Mouse (Mus musculus): ENCODE data around the gene Sec13. TPM values are rescaled to one million over a fixed set of nuclear protein-coding genes. Genes with fewer than 3 reads are reported as not detected.

Gene Sec13
- polyA plus RNA-seq, 1 experiment from 2014 or later = 160 TPM

DNA sequence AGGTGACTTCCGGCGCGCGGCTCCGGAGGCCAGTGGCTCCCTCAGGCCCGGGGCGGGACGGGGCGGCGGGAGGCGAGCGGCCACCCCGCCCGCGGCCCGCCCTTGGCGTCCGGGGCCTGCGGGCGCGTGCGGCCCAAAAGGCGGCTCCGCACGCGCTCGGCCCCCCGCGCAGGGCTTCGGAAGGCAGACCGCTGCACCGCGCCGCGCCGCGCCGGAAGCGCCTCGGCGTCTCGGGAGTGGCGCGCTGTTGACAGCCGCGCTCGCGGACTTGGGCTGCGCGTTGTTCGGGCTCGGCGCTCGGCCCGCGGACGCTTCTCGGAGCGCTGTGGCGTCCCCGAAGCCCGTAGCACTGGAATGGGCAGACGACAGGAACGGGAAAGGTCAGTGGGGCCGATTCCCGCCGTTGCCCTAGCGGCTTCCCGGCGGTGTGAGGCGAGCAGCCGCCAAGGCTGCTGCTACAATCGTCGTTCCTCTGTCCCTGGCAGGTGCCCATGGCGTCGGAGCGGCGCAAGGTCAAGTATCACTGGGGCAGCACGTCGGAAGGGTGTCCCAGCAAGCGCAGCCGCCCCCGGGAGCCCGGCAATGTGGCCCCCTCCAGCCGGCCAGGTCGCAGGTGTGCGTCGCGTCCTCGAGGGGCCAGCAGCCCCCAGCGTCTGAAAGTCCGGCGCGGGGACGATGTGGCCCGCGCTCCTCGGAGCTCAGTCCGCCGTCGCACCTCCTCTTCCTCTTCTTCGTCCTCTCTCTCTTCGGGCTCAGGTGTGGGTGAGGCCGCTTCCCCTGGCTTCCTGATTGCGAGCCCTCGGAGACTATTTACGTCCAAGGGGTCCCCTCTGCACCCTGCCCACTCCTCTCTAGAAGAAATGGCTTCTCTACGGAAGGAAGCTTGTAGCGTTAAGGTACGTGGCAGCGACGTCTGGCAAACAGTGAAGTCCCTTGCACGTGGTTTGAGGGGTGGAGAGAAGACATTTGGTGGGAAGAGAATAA lies 43.0 kb downstream of the Sec13 start:
- WGBS = under 1% methylated on average over 113 of the region's 113 CpGs
- H3K9ac ChIP-seq = peak overlapping the region; percentile 77
- peak overlapping the region; percentile 75 for H3K4me3 ChIP-seq
- H3K36me3 ChIP-seq = peaks cover 20% of the 10 kb centered on the region
- H3K4me1 ChIP-seq (replicated peaks) = peaks cover 37% of the 10 kb centered on the region
- H3K27me3 ChIP-seq = no peaks in the 10 kb centered on the region
- no peaks in the 10 kb centered on the region for H3K9me3 ChIP-seq (replicated peaks)
- H3K4me2 ChIP-seq = peak overlapping the region; percentile 93
- peak overlapping the region; percentile 97 for H3K27ac ChIP-seq
- peak; percentile 3; the same call in 1 of the 2 replicates for ATAC-seq (replicated peaks; ENCODE audit: insufficient number of reproducible peaks, insufficient read depth, low FRiP score, low read depth)

DNA sequence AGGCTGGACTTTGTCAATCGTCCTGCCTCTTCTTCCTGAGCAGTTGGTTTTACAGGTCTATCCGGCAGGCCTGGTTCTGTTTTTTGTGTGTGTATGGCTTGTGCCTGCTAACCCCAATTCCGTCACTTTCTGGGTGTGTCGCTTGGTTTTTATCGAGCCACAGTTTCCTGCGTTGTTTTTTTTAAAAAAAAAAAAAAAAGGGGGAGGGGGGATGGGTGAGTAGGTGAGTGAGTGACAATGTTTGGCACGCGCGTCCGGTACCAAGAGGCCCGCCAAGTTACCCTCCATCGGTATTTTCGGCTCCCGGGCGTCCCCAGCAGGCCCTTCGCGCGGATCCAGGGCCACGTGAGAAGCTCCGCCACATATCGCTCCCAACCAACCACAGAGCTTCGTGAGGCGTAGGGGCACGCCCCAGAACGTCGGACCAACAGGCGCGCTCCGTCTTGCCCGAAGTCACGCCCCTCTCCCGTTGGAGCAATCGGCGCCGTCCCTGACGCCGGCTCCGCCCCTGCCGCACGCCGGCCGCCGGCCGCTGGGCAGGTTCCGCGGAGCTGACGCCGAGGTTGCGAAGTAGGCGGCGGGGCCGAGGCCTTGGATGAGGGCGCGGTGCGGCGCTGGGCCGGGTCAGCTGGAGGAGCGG lies 43.8 kb downstream of the Sec13 start, which contains the start of gene Tatdn2:
Gene Tatdn2, plus strand, starts transcription at position 469 of the 640 bp plus-strand sequence.
- no peaks in the 10 kb centered on the region for H3K9me3 ChIP-seq (replicated peaks)
- peaks cover 14% of the 10 kb centered on the region for H3K36me3 ChIP-seq
- H3K9ac ChIP-seq = peak within 1 kb of the TSS; percentile 77
- peak within 1 kb of the TSS; percentile 97 for H3K27ac ChIP-seq
- peak within 1 kb of the TSS; percentile 75 for H3K4me3 ChIP-seq
- H3K27me3 ChIP-seq = no peaks in the 10 kb centered on the region
- peak; percentile 99 for ATAC-seq (replicated peaks; ENCODE audit: insufficient number of reproducible peaks, insufficient read depth, low FRiP score, low read depth)
- peak within 1 kb of the TSS; percentile 93 for H3K4me2 ChIP-seq
- peaks cover 37% of the 10 kb centered on the region for H3K4me1 ChIP-seq (replicated peaks)
- WGBS = under 1% methylated on average over 58 of the region's 58 CpGs

DNA sequence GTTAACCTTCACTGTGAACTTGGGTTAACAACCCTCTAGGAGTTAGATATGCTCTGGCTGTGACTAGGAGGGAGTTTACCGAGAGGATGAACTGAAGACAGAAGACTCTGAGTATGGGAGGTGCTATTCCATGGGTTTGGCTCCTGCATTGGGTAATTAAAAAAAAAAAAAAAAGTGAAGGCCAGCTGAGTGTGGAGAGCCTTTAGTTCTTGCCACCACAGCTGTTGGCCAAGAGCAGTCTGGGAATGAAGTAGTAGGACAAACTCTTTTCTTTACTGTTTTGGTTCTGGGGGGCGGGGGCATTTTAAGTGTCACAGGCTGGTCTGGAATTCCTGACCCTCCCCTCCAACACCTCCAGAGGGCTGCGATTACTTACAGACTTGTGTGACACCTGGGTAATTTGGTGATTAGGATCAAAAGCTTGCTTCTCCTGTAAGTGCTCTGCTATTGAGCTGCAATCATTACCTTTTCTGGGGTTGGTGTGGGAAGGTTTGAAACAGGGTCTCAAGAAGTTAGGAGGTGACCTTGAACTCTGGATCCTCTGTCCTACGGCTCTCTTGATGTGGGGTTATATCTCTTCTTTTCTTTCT lies 44.7 kb downstream of the Sec13 start:
- H3K9me3 ChIP-seq (replicated peaks) = no peaks in the 10 kb centered on the region
- peak overlapping the region; percentile 93 for H3K4me2 ChIP-seq
- peak overlapping the region; percentile 75 for H3K4me3 ChIP-seq
- WGBS = 55% methylated on average over 4 of the region's 4 CpGs
- ATAC-seq (replicated peaks; ENCODE audit: insufficient number of reproducible peaks, insufficient read depth, low FRiP score, low read depth) = no peak
- H3K27ac ChIP-seq = peak overlapping the region; percentile 97
- H3K4me1 ChIP-seq (replicated peaks) = peaks cover 45% of the 10 kb centered on the region
- no peaks in the 10 kb centered on the region for H3K27me3 ChIP-seq
- H3K36me3 ChIP-seq = peaks cover 6% of the 10 kb centered on the region; the same call in 1 of the 2 replicates
- no peak overlapping the region; the same call in 1 of the 2 replicates for H3K9ac ChIP-seq

DNA sequence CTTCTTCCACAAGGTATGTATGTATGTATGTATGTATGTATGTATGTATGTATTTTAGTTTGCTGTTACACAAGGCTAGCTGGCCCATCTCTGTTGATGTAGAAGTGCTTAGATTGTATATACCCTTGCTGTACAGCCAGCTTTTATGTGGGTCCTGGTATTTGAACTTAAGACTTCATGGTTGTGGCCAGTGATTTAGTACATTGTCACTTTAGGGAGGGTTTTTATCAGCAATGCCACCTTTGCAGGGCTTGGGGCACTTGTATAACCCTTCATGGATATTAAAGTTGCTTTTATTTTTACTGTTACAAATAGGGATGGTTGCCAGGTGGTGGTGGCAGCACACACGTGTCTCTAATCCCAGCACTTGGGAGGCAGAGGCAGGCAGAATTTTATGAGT lies 45.3 kb downstream of the Sec13 start:
- Histone ChIP-seq H3K4me1 (replicated peaks) (peaks cover 47% of the 10 kb centered on the region), H3K27ac (no peak overlapping the region), H3K9ac (no peak overlapping the region), H3K27me3 (no peaks in the 10 kb centered on the region), H3K4me3 (no peak overlapping the region), H3K36me3 (peaks cover 5% of the 10 kb centered on the region; the same call in 1 of the 2 replicates), H3K4me2 (no peak overlapping the region), H3K9me3 (replicated peaks) (no peaks in the 10 kb centered on the region)
- ATAC-seq (replicated peaks; ENCODE audit: insufficient number of reproducible peaks, insufficient read depth, low FRiP score, low read depth) = no peak
- 80% methylated on average over 1 of the region's 1 CpGs for WGBS

DNA sequence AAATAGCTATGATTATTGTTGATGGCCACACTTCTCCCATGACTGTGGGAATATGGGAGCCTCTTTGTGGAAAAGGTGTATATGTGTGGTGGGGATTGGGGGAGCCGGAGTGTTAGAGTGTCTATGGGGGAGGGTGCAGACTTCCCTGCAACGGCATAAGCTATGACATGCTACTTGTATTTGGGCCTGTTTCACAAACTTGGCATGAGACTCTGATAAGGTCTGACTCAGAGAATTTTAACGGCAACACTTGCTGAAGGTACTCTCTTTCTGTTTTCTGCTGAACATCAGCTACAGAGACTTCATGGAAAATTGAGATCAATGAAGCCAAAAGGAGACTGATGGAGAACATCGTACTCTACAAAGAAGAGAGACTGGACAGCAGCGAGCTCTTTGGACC lies 47.2 kb downstream of the Sec13 start:
- no peak for ATAC-seq (replicated peaks; ENCODE audit: insufficient number of reproducible peaks, insufficient read depth, low FRiP score, low read depth)
- H3K27ac ChIP-seq = no peak overlapping the region
- H3K27me3 ChIP-seq = no peaks in the 10 kb centered on the region
- H3K4me1 ChIP-seq (replicated peaks) = peaks cover 36% of the 10 kb centered on the region
- H3K4me3 ChIP-seq = no peak overlapping the region
- no peak overlapping the region for H3K9ac ChIP-seq
- no peaks in the 10 kb centered on the region for H3K9me3 ChIP-seq (replicated peaks)
- 69% methylated on average over 5 of the region's 5 CpGs for WGBS
- H3K4me2 ChIP-seq = no peak overlapping the region
- no peaks in the 10 kb centered on the region for H3K36me3 ChIP-seq

DNA sequence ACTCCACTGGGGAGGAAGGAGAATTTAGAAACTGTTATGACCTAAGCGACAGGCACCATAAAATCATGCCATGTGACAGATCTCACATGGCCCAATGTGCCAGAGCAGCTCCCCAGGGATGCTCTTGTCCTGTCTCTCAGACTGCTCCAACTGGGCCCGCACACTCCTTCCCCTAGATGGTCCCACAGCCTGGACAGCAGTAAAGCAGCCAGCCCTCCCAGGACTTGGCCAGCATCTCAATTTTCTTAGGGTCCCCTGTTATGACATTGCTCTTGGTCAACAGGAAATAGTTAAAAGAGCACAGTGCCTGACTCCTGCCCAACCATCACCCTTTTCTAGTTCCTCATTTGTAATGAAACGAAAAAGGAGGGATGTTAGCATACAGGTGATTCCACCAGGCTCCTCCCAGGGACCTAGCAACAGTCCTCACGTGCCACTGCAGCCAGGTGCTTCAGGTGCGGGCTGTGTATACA lies 47.8 kb downstream of the Sec13 start:
- Histone ChIP-seq H3K9me3 (replicated peaks) (no peaks in the 10 kb centered on the region), H3K36me3 (no peaks in the 10 kb centered on the region), H3K9ac (no peak overlapping the region), H3K27me3 (no peaks in the 10 kb centered on the region), H3K4me2 (no peak overlapping the region), H3K4me3 (no peak overlapping the region), H3K27ac (no peak overlapping the region), H3K4me1 (replicated peaks) (peaks cover 30% of the 10 kb centered on the region)
- WGBS = 74% methylated on average over 5 of the region's 5 CpGs
- ATAC-seq (replicated peaks; ENCODE audit: insufficient number of reproducible peaks, insufficient read depth, low FRiP score, low read depth) = no peak

DNA sequence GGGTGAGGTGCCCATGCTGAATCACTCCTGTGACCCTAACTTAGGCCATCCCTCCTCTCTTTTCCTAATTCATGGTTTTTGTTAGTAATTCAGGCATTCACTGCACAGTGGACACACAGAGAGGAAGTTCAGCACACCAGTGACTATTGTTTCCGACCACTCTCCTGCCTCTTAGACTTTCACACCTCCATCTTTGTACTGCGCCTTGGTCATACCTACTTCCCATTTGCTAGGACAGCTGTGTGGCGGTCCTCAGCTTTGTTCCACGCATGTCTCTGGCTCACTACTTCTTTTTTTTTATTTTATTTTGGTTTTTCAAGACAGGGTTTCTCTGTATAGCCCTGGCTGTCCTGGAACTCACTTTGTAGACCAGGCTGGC lies 49.5 kb downstream of the Sec13 start:
- no peaks in the 10 kb centered on the region for H3K27me3 ChIP-seq
- WGBS = 65% methylated on average over 4 of the region's 4 CpGs
- peak overlapping the region; percentile 43; the same call in 1 of the 2 replicates for H3K9ac ChIP-seq
- H3K27ac ChIP-seq = peak overlapping the region; percentile 89
- H3K4me2 ChIP-seq = peak overlapping the region; percentile 56
- H3K36me3 ChIP-seq = no peaks in the 10 kb centered on the region
- peak overlapping the region; percentile 30; the same call in 1 of the 2 replicates for H3K4me3 ChIP-seq
- peaks cover 31% of the 10 kb centered on the region for H3K4me1 ChIP-seq (replicated peaks)
- H3K9me3 ChIP-seq (replicated peaks) = no peaks in the 10 kb centered on the region
- ATAC-seq (replicated peaks; ENCODE audit: insufficient number of reproducible peaks, insufficient read depth, low FRiP score, low read depth) = no peak

DNA sequence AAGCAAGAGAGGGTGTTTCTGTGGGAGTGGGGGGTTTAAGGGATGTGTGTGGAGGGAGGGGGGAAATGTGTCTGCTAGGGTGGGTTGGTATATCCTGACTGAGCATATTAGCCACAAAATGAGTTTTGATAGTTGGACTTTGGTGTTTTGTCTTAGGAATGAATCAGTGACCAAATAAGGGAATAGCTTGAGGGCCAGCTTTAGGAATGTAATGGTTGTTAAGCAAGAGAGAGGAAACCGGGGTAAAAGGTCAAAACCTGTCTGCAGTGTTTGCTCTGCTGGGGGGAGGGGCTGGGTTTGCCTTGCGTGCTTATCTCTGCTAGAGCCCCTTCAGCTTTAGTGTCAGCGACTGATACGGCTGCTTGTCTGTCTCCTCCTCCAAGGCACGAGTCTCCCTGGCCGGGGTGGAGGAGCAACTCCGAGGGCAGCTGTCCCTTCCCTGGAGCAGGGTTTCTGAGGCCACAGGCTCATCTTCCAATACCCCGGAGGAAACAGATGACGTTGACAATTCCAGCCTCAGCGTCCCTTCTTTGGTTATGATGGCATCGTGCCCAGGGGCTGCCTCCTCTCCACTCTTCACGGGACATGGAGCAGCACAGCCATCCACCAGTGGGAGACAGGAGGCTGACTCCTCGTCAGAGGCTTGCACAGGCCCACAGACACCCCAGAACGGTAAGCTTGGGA lies 50.0 kb downstream of the Sec13 start:
- WGBS = 4% methylated on average over 14 of the region's 14 CpGs
- H3K4me3 ChIP-seq = peak overlapping the region; percentile 30
- peak overlapping the region; percentile 56 for H3K4me2 ChIP-seq
- H3K36me3 ChIP-seq = no peaks in the 10 kb centered on the region
- H3K4me1 ChIP-seq (replicated peaks) = peaks cover 27% of the 10 kb centered on the region
- H3K9ac ChIP-seq = peak overlapping the region; percentile 43; the same call in 1 of the 2 replicates
- no peaks in the 10 kb centered on the region for H3K27me3 ChIP-seq
- H3K9me3 ChIP-seq (replicated peaks) = no peaks in the 10 kb centered on the region
- peak; percentile 78 for ATAC-seq (replicated peaks; ENCODE audit: insufficient number of reproducible peaks, insufficient read depth, low FRiP score, low read depth)
- peak overlapping the region; percentile 89 for H3K27ac ChIP-seq

DNA sequence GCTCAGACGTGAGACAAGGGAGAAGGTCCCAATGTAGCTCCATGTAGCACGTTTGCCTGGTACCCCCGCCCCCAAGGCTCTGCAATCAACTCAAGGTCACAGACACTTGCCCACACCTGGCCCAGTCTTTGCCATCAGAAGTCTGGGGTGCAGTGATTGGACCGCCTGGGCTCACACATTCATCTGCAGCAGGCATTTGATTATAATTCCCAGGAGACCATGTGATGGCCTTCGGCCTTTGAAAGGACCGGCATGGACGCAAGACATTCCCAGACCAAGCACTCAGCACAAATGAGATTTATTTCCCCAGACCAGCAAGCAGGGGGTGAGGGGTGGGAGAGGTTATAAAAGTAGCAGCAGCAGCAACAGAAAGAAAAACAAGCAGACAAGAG lies 50.5 kb downstream of the Sec13 start:
- peaks cover 27% of the 10 kb centered on the region for H3K4me1 ChIP-seq (replicated peaks)
- H3K4me3 ChIP-seq = peak overlapping the region; percentile 30; the same call in 1 of the 2 replicates
- no peaks in the 10 kb centered on the region for H3K27me3 ChIP-seq
- 20% methylated on average over 7 of the region's 7 CpGs for WGBS
- no peaks in the 10 kb centered on the region for H3K36me3 ChIP-seq
- peak overlapping the region; percentile 56 for H3K4me2 ChIP-seq
- no peak overlapping the region for H3K9ac ChIP-seq
- H3K27ac ChIP-seq = peak overlapping the region; percentile 89
- ATAC-seq (replicated peaks; ENCODE audit: insufficient number of reproducible peaks, insufficient read depth, low FRiP score, low read depth) = no peak
- H3K9me3 ChIP-seq (replicated peaks) = no peaks in the 10 kb centered on the region

DNA sequence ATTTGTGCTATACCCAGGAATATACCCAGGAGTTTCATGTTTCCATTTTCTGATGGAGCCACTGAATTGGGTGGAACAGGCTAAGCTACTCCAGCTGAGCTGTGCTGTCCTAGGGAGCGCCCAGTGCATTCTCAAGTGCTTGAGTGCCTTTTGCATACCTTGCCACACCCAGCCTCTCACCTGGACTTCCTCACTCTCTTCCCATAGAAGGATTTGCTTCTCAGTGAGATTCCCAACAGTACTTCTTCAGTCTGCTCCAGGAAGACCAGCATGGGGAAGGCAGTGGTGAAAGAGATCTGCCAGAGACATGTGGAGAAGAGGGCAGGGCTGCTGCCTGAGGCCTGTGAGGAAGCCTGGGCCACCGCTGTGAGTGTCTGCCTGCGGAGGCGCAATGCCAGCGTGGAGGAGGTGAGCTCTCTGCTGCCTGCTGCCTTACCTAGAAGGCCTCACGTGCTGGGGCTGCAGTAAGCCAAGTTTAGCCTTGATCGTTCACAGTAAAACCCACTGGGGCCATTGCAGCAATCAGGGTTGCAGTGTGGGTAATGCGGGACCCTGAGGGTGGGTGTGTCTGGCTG lies 53.9 kb downstream of the Sec13 start:
- H3K9ac ChIP-seq = peak overlapping the region; percentile 1; the same call in 1 of the 2 replicates
- H3K36me3 ChIP-seq = no peaks in the 10 kb centered on the region
- no peak overlapping the region for H3K4me3 ChIP-seq
- 38% methylated on average over 8 of the region's 8 CpGs for WGBS
- peaks cover 27% of the 10 kb centered on the region for H3K4me1 ChIP-seq (replicated peaks)
- H3K27me3 ChIP-seq = no peaks in the 10 kb centered on the region
- ATAC-seq (replicated peaks; ENCODE audit: insufficient number of reproducible peaks, insufficient read depth, low FRiP score, low read depth) = no peak
- no peak overlapping the region for H3K4me2 ChIP-seq
- no peak overlapping the region for H3K27ac ChIP-seq
- no peaks in the 10 kb centered on the region for H3K9me3 ChIP-seq (replicated peaks)

All from heart, embryonic 15.5 days (tissue).